Mouse (Mus musculus) liver, adult 2 months (tissue): ENCODE results near the gene F2rl1.

Experiments used
- CTCF ChIP-seq: fragments of 200-500 bp; IDR thresholded peaks from 2 replicates; pipeline ENCODE4 v1.5.1; 2011; ENCODE audit warnings: low read depth, low read length, control low read depth
- POLR2A ChIP-seq: fragments of 200-500 bp; IDR thresholded peaks from 2 replicates; pipeline ENCODE4 v1.6.1; 2011; ENCODE audit warnings: low read length, control low read depth; ENCODE audit not compliant: insufficient read depth; ENCODE audit errors: extremely low read depth

DNA sequence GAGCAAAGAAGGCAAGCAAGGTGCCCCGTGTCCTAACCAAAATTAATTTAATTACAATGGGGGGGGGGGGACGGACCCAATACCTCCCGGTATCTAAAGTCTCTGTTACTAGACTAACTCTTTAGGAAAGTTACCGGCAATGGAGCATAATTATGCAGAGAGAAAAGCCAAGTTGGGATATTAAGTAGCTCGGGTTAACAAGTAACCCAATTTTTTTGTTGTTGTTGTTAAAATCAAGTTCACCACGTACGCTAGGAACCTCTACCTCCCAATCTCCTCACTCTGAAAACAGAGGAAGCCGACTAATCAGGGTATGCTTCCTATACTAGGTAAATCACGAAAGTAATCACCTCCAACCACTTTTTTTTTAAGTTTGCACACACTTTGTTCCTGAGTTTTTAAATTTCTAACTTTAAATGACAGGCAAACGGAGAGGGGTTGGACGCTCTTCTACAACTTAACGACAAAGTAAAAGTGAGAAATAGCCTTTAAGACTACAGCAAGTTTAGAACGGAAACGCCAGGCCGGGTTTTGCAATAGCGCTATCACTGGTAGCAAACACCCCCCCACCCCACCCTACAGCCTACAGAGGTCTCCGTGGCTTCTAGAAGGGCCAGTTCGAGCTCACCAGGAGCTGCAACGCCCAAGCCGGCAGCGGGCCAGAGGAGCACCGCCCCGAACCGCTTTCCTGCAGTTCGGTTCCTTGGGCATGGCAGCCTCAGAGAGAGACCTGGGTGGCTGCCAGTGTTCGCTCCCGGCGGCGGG is 1.2 kb downstream of the F2rl1 start:
- TF ChIP-seq POLR2A (no peak), CTCF (no peak)
